Mouse (Mus musculus): Measurements from ENCODE around the gene Tns3. TPM values are rescaled to one million over a fixed set of nuclear protein-coding genes. Genes with fewer than 3 reads are reported as not detected.
A peak's percentile ranks its signal among the peaks of the same experiment; 100 is the strongest.

Tns3 gene
- polyA plus RNA-seq, 1 experiment from 2014 or later: 3.6 TPM

GRCm38 (mm10) chr11:8663444-8664392 lies 617 bp downstream of the Tns3 start:
- no peak for TF ChIP-seq EP300 (IDR thresholded peaks at IDR 0.05; ENCODE audit: low read depth)
- no peak for TF ChIP-seq CTCF (IDR thresholded peaks at IDR 0.05; ENCODE audit: low read depth)

GRCm38 (mm10) chr11:8662706-8663429 lies 1.5 kb downstream of the Tns3 start:
- no peak for DNase-seq
- TF ChIP-seq CTCF (IDR thresholded peaks at IDR 0.05; ENCODE audit: low read depth) (no peak), EP300 (IDR thresholded peaks at IDR 0.05; ENCODE audit: low read depth) (no peak)
- H3K36me3 ChIP-seq (replicated peaks; ENCODE audit: insufficient read depth, low read length): no peaks in the 10 kb centered on the region; the same call in 1 of the 2 replicates
- no peak for ATAC-seq
- peak overlapping the region; percentile 82 for H3K4me3 ChIP-seq (ENCODE audit: low read depth, low read length)
- 0 out of 2 replicates have a peak overlapping the region, but pooled peaks have one; percentile 78 for H3K27ac ChIP-seq (ENCODE audit: low read depth)
- H3K4me2 ChIP-seq (ENCODE audit: low read depth, low read length): peak overlapping the region; percentile 96
- no peaks in the 10 kb centered on the region for H3K9me3 ChIP-seq (ENCODE audit: low read length)
- H3K27me3 ChIP-seq (ENCODE audit: insufficient read depth, low read length): no peaks in the 10 kb centered on the region
- H3K9ac ChIP-seq (replicated peaks): no peak overlapping the region
- 48% methylated on average over 4 of the region's 4 CpGs for WGBS (ENCODE audit: insufficient replicate concordance)
- H3K4me1 ChIP-seq (ENCODE audit: insufficient read depth): peaks cover 36% of the 10 kb centered on the region

More at GRCm38 (mm10) chr11:8663444-8664392, 617 bp downstream of the Tns3 start:
- Histone ChIP-seq H3K4me1 (ENCODE audit: insufficient read depth) (peaks cover 33% of the 10 kb centered on the region), H3K9me3 (ENCODE audit: low read length) (no peaks in the 10 kb centered on the region), H3K4me2 (ENCODE audit: low read depth, low read length) (peak overlapping the region; percentile 96), H3K27ac (ENCODE audit: low read depth) (peak overlapping the region; percentile 78), H3K27me3 (ENCODE audit: insufficient read depth, low read length) (no peaks in the 10 kb centered on the region), H3K4me3 (ENCODE audit: low read depth, low read length) (peak overlapping the region; percentile 82), H3K9ac (replicated peaks) (peak overlapping the region; percentile 87), H3K36me3 (replicated peaks; ENCODE audit: insufficient read depth, low read length) (no peaks in the 10 kb centered on the region; the same call in 1 of the 2 replicates)
- ATAC-seq: peak; percentile 77
- under 1% methylated on average over 50 of the region's 52 CpGs for WGBS (ENCODE audit: insufficient replicate concordance)
- peak; percentile 66 for DNase-seq

- TF ChIP-seq CTCF (IDR thresholded peaks at IDR 0.05; ENCODE audit: low read depth) (no peak), EP300 (IDR thresholded peaks at IDR 0.05; ENCODE audit: low read depth) (no peak)
- 56% methylated on average over 4 of the region's 4 CpGs for WGBS (ENCODE audit: insufficient replicate concordance)
- Histone ChIP-seq H3K27ac (ENCODE audit: low read depth) (no peak overlapping the region), H3K27me3 (ENCODE audit: insufficient read depth, low read length) (no peaks in the 10 kb centered on the region), H3K4me2 (ENCODE audit: low read depth, low read length) (no peak overlapping the region), H3K36me3 (replicated peaks; ENCODE audit: insufficient read depth, low read length) (no peaks in the 10 kb centered on the region; the same call in 1 of the 2 replicates), H3K9me3 (ENCODE audit: low read length) (no peaks in the 10 kb centered on the region), H3K4me3 (ENCODE audit: low read depth, low read length) (no peak overlapping the region), H3K9ac (replicated peaks) (no peak overlapping the region), H3K4me1 (ENCODE audit: insufficient read depth) (peaks cover 44% of the 10 kb centered on the region)
- no peak for DNase-seq
- no peak for ATAC-seq
Observed at GRCm38 (mm10) chr11:8660951-8661350, 3.4 kb downstream of the Tns3 start.

- Histone ChIP-seq H3K4me2 (ENCODE audit: low read depth, low read length) (peak overlapping the region; percentile 14; the same call in 1 of the 2 replicates), H3K4me1 (ENCODE audit: insufficient read depth) (peaks cover 49% of the 10 kb centered on the region), H3K4me3 (ENCODE audit: low read depth, low read length) (no peak overlapping the region), H3K9me3 (ENCODE audit: low read length) (no peaks in the 10 kb centered on the region), H3K9ac (replicated peaks) (no peak overlapping the region), H3K36me3 (replicated peaks; ENCODE audit: insufficient read depth, low read length) (no peaks in the 10 kb centered on the region; the same call in 1 of the 2 replicates), H3K27me3 (ENCODE audit: insufficient read depth, low read length) (no peaks in the 10 kb centered on the region), H3K27ac (ENCODE audit: low read depth) (no peak overlapping the region)
- no peak for TF ChIP-seq CTCF (IDR thresholded peaks at IDR 0.05; ENCODE audit: low read depth)
- TF ChIP-seq EP300 (IDR thresholded peaks at IDR 0.05; ENCODE audit: low read depth): no peak
- WGBS (ENCODE audit: insufficient replicate concordance): 20% methylated on average over 9 of the region's 9 CpGs
- no peak for DNase-seq
- ATAC-seq: no peak
Observed at GRCm38 (mm10) chr11:8659851-8660250, 4.5 kb downstream of the Tns3 start.

- Histone ChIP-seq H3K9ac (replicated peaks) (no peak overlapping the region), H3K27ac (ENCODE audit: low read depth) (no peak overlapping the region), H3K4me3 (ENCODE audit: low read depth, low read length) (no peak overlapping the region), H3K4me1 (ENCODE audit: insufficient read depth) (peaks cover 45% of the 10 kb centered on the region), H3K27me3 (ENCODE audit: insufficient read depth, low read length) (no peaks in the 10 kb centered on the region), H3K4me2 (ENCODE audit: low read depth, low read length) (no peak overlapping the region), H3K9me3 (ENCODE audit: low read length) (no peaks in the 10 kb centered on the region), H3K36me3 (replicated peaks; ENCODE audit: insufficient read depth, low read length) (no peaks in the 10 kb centered on the region; the same call in 1 of the 2 replicates)
- TF ChIP-seq EP300 (IDR thresholded peaks at IDR 0.05; ENCODE audit: low read depth): no peak
- no peak for TF ChIP-seq CTCF (IDR thresholded peaks at IDR 0.05; ENCODE audit: low read depth)
- WGBS (ENCODE audit: insufficient replicate concordance): 79% methylated on average over 6 of the region's 6 CpGs
- no peak for DNase-seq
- no peak for ATAC-seq
Observed at GRCm38 (mm10) chr11:8659061-8659460, 5.3 kb downstream of the Tns3 start.

GRCm38 (mm10) chr11:8657493-8657892 lies 6.8 kb downstream of the Tns3 start:
- DNase-seq: no peak
- 59% methylated on average over 8 of the region's 8 CpGs for WGBS (ENCODE audit: insufficient replicate concordance)
- Histone ChIP-seq H3K4me1 (ENCODE audit: insufficient read depth) (peaks cover 33% of the 10 kb centered on the region), H3K27me3 (ENCODE audit: insufficient read depth, low read length) (no peaks in the 10 kb centered on the region), H3K4me2 (ENCODE audit: low read depth, low read length) (no peak overlapping the region), H3K4me3 (ENCODE audit: low read depth, low read length) (no peak overlapping the region), H3K9me3 (ENCODE audit: low read length) (no peaks in the 10 kb centered on the region), H3K27ac (ENCODE audit: low read depth) (no peak overlapping the region), H3K36me3 (replicated peaks; ENCODE audit: insufficient read depth, low read length) (no peaks in the 10 kb centered on the region; the same call in 1 of the 2 replicates), H3K9ac (replicated peaks) (no peak overlapping the region)
- TF ChIP-seq CTCF (IDR thresholded peaks at IDR 0.05; ENCODE audit: low read depth): no peak
- no peak for TF ChIP-seq EP300 (IDR thresholded peaks at IDR 0.05; ENCODE audit: low read depth)
- ATAC-seq: no peak

Measured in liver, postnatal 0 days (tissue).